Mouse (Mus musculus) layer of hippocampus, adult 2 months (tissue): Measurements from ENCODE around the gene Sh3bgrl. TPM values are rescaled to one million over a fixed set of nuclear protein-coding genes. Genes with fewer than 3 reads are reported as not detected.
A peak's percentile ranks its signal among the peaks of the same experiment; 100 is the strongest.

ENCODE experiments used
- DNase-seq, 2 experiments: peaks; one replicate each; pipeline ENCODE4 v3.0.0; 2022; ENCODE audit warnings: low spot score in 2 of 2
- H3K27ac ChIP-seq: fragments of 200-600 bp; 2 replicates; pipeline ENCODE4 v1.8.1; 2022
- H3K4me3 ChIP-seq: fragments of 200-600 bp; 2 replicates; pipeline ENCODE4 v1.8.1; 2022; ENCODE audit warnings: mild to moderate bottlenecking
- CTCF ChIP-seq: fragments of 200-600 bp; conservative IDR thresholded peaks from 2 replicates; pipeline ENCODE4 v1.8.1; 2022; ENCODE audit warnings: antibody characterized with exemption, mild to moderate bottlenecking, moderate library complexity
- total RNA-seq, 2 experiments: library from RNA; stranded (reverse); gene quantifications; 2 replicates each; pipeline ENCODE4 v1.2.3; 2021

The Sh3bgrl gene
- total RNA-seq, 2 experiments from 2014 or later, result 82.6 to 82.7 TPM

GRCm38 (mm10) chrX:109113401-109114280 lies 18.5 kb downstream of the Sh3bgrl start:
- no peak overlapping the region for H3K27ac ChIP-seq
- peak overlapping the region; percentile 11; the same call in 1 of the 2 replicates for H3K4me3 ChIP-seq

GRCm38 (mm10) chrX:109119829-109120826 lies 25.0 kb downstream of the Sh3bgrl start:
- Histone ChIP-seq H3K4me3 (no peak overlapping the region), H3K27ac (no peak overlapping the region)
- DNase-seq, result no peak
- no peak for TF ChIP-seq CTCF

More at GRCm38 (mm10) chrX:109113401-109114280, 18.5 kb downstream of the Sh3bgrl start:
- DNase-seq, result no peak
- TF ChIP-seq CTCF, result no peak

- no peak for TF ChIP-seq CTCF
- no peak for DNase-seq
- no peak overlapping the region for H3K4me3 ChIP-seq
- no peak overlapping the region for H3K27ac ChIP-seq
These were observed 26.0 kb downstream of the Sh3bgrl start for GRCm38 (mm10) chrX:109121161-109121560.

- DNase-seq, result no peak
- no peak for TF ChIP-seq CTCF
- no peak overlapping the region for H3K4me3 ChIP-seq
- H3K27ac ChIP-seq, result no peak overlapping the region
These were observed 27.5 kb downstream of the Sh3bgrl start for GRCm38 (mm10) chrX:109122670-109123069.

GRCm38 (mm10) chrX:109123762-109124161 lies 28.6 kb downstream of the Sh3bgrl start:
- DNase-seq, result no peak
- no peak overlapping the region for H3K27ac ChIP-seq
- TF ChIP-seq CTCF, result no peak

GRCm38 (mm10) chrX:109126847-109127246 lies 31.7 kb downstream of the Sh3bgrl start:
- H3K27ac ChIP-seq, result no peak overlapping the region
- no peak for DNase-seq
- TF ChIP-seq CTCF, result no peak
- H3K4me3 ChIP-seq, result no peak overlapping the region

More at GRCm38 (mm10) chrX:109123762-109124161, 28.6 kb downstream of the Sh3bgrl start:
- H3K4me3 ChIP-seq, result no peak overlapping the region

- no peak overlapping the region for H3K27ac ChIP-seq
- DNase-seq, result no peak
- no peak for TF ChIP-seq CTCF
- H3K4me3 ChIP-seq, result no peak overlapping the region
These were observed 32.5 kb downstream of the Sh3bgrl start for GRCm38 (mm10) chrX:109127551-109128088.

- H3K27ac ChIP-seq, result no peak overlapping the region
- DNase-seq, result no peak
- TF ChIP-seq CTCF, result no peak
- no peak overlapping the region for H3K4me3 ChIP-seq
These were observed 34.9 kb downstream of the Sh3bgrl start for GRCm38 (mm10) chrX:109130066-109130465.

GRCm38 (mm10) chrX:109131834-109132233 lies 36.7 kb downstream of the Sh3bgrl start:
- Histone ChIP-seq H3K27ac (no peak overlapping the region), H3K4me3 (no peak overlapping the region)
- no peak for DNase-seq
- TF ChIP-seq CTCF, result no peak

- Histone ChIP-seq H3K4me3 (no peak overlapping the region), H3K27ac (no peak overlapping the region)
- no peak for TF ChIP-seq CTCF
- no peak for DNase-seq
These were observed 37.3 kb downstream of the Sh3bgrl start for GRCm38 (mm10) chrX:109132463-109132862.

- TF ChIP-seq CTCF, result no peak
- no peak for DNase-seq
- no peak overlapping the region for H3K4me3 ChIP-seq
- no peak overlapping the region for H3K27ac ChIP-seq
These were observed 38.3 kb downstream of the Sh3bgrl start for GRCm38 (mm10) chrX:109133500-109133899.

GRCm38 (mm10) chrX:109136306-109136705 lies 41.1 kb downstream of the Sh3bgrl start:
- Histone ChIP-seq H3K27ac (no peak overlapping the region), H3K4me3 (no peak overlapping the region)
- TF ChIP-seq CTCF, result no peak
- DNase-seq, result no peak
